Mouse (Mus musculus) ZHBTc4 (cell line): ENCODE measurements around the gene Lsm14b.

Source experiments
- DNase-seq: peaks from one replicate; pipeline ENCODE4 v3.0.0-alpha.2; 2011; ENCODE audit warnings: low read depth, low spot score

Lsm14b gene

GRCm38 (mm10) chr2:180024401-180025098 lies at the start of gene Lsm14b:
Gene Lsm14b, plus strand, starts transcription at chr2:180024987.
- DNase-seq: peak; percentile 100

GRCm38 (mm10) chr2:179975851-179976250 lies 48.9 kb upstream of the Lsm14b start:
- peak; percentile 28 for DNase-seq

GRCm38 (mm10) chr2:179976295-179976627 lies 48.5 kb upstream of the Lsm14b start:
- no peak for DNase-seq

- peak; percentile 89 for DNase-seq
Measured at GRCm38 (mm10) chr2:179976628-179977343, 48.0 kb upstream of the Lsm14b start, which contains the start of gene Taf4. Gene Taf4, minus strand, starts transcription at chr2:179976646.

- no peak for DNase-seq
Measured at GRCm38 (mm10) chr2:179977344-179978025, 47.3 kb upstream of the Lsm14b start.

GRCm38 (mm10) chr2:179978250-179978649 lies 46.5 kb upstream of the Lsm14b start:
- DNase-seq: no peak

GRCm38 (mm10) chr2:179979836-179980235 lies 45.0 kb upstream of the Lsm14b start:
- DNase-seq: no peak

GRCm38 (mm10) chr2:179980616-179981015 lies 44.2 kb upstream of the Lsm14b start:
- DNase-seq: no peak

- DNase-seq: no peak
Measured at GRCm38 (mm10) chr2:179982715-179983114, 42.1 kb upstream of the Lsm14b start.

GRCm38 (mm10) chr2:179984830-179985229 lies 40.0 kb upstream of the Lsm14b start:
- no peak for DNase-seq

- DNase-seq: no peak
Measured at GRCm38 (mm10) chr2:179985695-179986094, 39.1 kb upstream of the Lsm14b start.

- no peak for DNase-seq
Measured at GRCm38 (mm10) chr2:179986437-179987022, 38.3 kb upstream of the Lsm14b start.

GRCm38 (mm10) chr2:179989098-179989497 lies 35.7 kb upstream of the Lsm14b start:
- DNase-seq: peak; percentile 78

GRCm38 (mm10) chr2:179993071-179993470 lies 31.7 kb upstream of the Lsm14b start:
- DNase-seq: no peak

- DNase-seq: peak; percentile 87
Measured at GRCm38 (mm10) chr2:179998431-179998830, 26.4 kb upstream of the Lsm14b start.

- DNase-seq: no peak
Measured at GRCm38 (mm10) chr2:180001635-180002034, 23.2 kb upstream of the Lsm14b start.

- no peak for DNase-seq
Measured at GRCm38 (mm10) chr2:180005656-180006351, 19.0 kb upstream of the Lsm14b start.

- no peak for DNase-seq
Measured at GRCm38 (mm10) chr2:180006352-180007017, 18.3 kb upstream of the Lsm14b start.

GRCm38 (mm10) chr2:180010686-180011085 lies 14.1 kb upstream of the Lsm14b start:
- peak; percentile 40 for DNase-seq

- DNase-seq: peak; percentile 51
Measured at GRCm38 (mm10) chr2:180011370-180011769, 13.4 kb upstream of the Lsm14b start.

- no peak for DNase-seq
Measured at GRCm38 (mm10) chr2:180013686-180014085, 11.1 kb upstream of the Lsm14b start.
